Mouse (Mus musculus): ENCODE measurements around the gene Fam216a. TPM values are rescaled to one million over a fixed set of nuclear protein-coding genes. Genes with fewer than 3 reads are reported as not detected.

The Fam216a gene
- polyA plus RNA-seq, 1 experiment from 2014 or later = 52.1 TPM

GRCm38 (mm10) chr5:122342874-122343273, 29.3 kb downstream of the Fam216a start:
- no peaks in the 10 kb centered on the region for H3K36me3 ChIP-seq (ENCODE audit: control insufficient read depth, insufficient read depth, low read length)
- DNase-seq (ENCODE audit: low spot score) = no peak
- no peak for ATAC-seq (replicated peaks; ENCODE audit: low FRiP score)
- H3K27ac ChIP-seq (ENCODE audit: low read depth, low read length) = no peak overlapping the region
- no peak overlapping the region for H3K4me3 ChIP-seq (ENCODE audit: low read depth, low read length)
- no peaks in the 10 kb centered on the region for H3K27me3 ChIP-seq (replicated peaks; ENCODE audit: control insufficient read depth, insufficient read depth, low read length)
- H3K4me1 ChIP-seq (replicated peaks; ENCODE audit: control insufficient read depth, insufficient read depth, low read length) = no peaks in the 10 kb centered on the region
- H3K9me3 ChIP-seq (ENCODE audit: control insufficient read depth, low read length) = no peaks in the 10 kb centered on the region
- H3K4me2 ChIP-seq = no peak overlapping the region
- no peak overlapping the region for H3K9ac ChIP-seq (ENCODE audit: low read depth, low read length)
- WGBS = 50% methylated on average over 1 of the region's 1 CpGs

- Histone ChIP-seq H3K27me3 (replicated peaks; ENCODE audit: control insufficient read depth, insufficient read depth, low read length) (no peaks in the 10 kb centered on the region), H3K9me3 (ENCODE audit: control insufficient read depth, low read length) (no peaks in the 10 kb centered on the region), H3K9ac (ENCODE audit: low read depth, low read length) (no peak overlapping the region), H3K27ac (ENCODE audit: low read depth, low read length) (no peak overlapping the region), H3K4me1 (replicated peaks; ENCODE audit: control insufficient read depth, insufficient read depth, low read length) (no peaks in the 10 kb centered on the region), H3K4me3 (ENCODE audit: low read depth, low read length) (no peak overlapping the region), H3K36me3 (ENCODE audit: control insufficient read depth, insufficient read depth, low read length) (no peaks in the 10 kb centered on the region), H3K4me2 (no peak overlapping the region)
- WGBS = 87% methylated on average over 7 of the region's 7 CpGs
- no peak for DNase-seq (ENCODE audit: low spot score)
- no peak for ATAC-seq (replicated peaks; ENCODE audit: low FRiP score)
These were observed 35.4 kb downstream of the Fam216a start for GRCm38 (mm10) chr5:122336554-122337294.

GRCm38 (mm10) chr5:122334682-122335081, 37.5 kb downstream of the Fam216a start:
- no peak for ATAC-seq (replicated peaks; ENCODE audit: low FRiP score)
- WGBS = 63% methylated on average over 3 of the region's 3 CpGs

GRCm38 (mm10) chr5:122330269-122330668, 41.9 kb downstream of the Fam216a start:
- H3K4me1 ChIP-seq (replicated peaks; ENCODE audit: control insufficient read depth, insufficient read depth, low read length) = no peaks in the 10 kb centered on the region
- ATAC-seq (replicated peaks; ENCODE audit: low FRiP score) (no peak), DNase-seq (ENCODE audit: low spot score) (no peak)
- 78% methylated on average over 4 of the region's 4 CpGs for WGBS
- H3K4me2 ChIP-seq = no peak overlapping the region
- H3K4me3 ChIP-seq (ENCODE audit: low read depth, low read length) = no peak overlapping the region
- no peak overlapping the region for H3K27ac ChIP-seq (ENCODE audit: low read depth, low read length)
- H3K27me3 ChIP-seq (replicated peaks; ENCODE audit: control insufficient read depth, insufficient read depth, low read length) = no peaks in the 10 kb centered on the region
- peaks cover 5% of the 10 kb centered on the region; the same call in 1 of the 2 replicates for H3K36me3 ChIP-seq (ENCODE audit: control insufficient read depth, insufficient read depth, low read length)
- H3K9ac ChIP-seq (ENCODE audit: low read depth, low read length) = no peak overlapping the region
- no peaks in the 10 kb centered on the region for H3K9me3 ChIP-seq (ENCODE audit: control insufficient read depth, low read length)

More at GRCm38 (mm10) chr5:122334682-122335081, 37.5 kb downstream of the Fam216a start:
- no peaks in the 10 kb centered on the region for H3K4me1 ChIP-seq (replicated peaks; ENCODE audit: control insufficient read depth, insufficient read depth, low read length)
- no peak overlapping the region for H3K4me2 ChIP-seq
- no peak overlapping the region for H3K9ac ChIP-seq (ENCODE audit: low read depth, low read length)
- no peak for DNase-seq (ENCODE audit: low spot score)
- H3K27me3 ChIP-seq (replicated peaks; ENCODE audit: control insufficient read depth, insufficient read depth, low read length) = no peaks in the 10 kb centered on the region
- H3K4me3 ChIP-seq (ENCODE audit: low read depth, low read length) = no peak overlapping the region
- H3K9me3 ChIP-seq (ENCODE audit: control insufficient read depth, low read length) = no peaks in the 10 kb centered on the region
- H3K36me3 ChIP-seq (ENCODE audit: control insufficient read depth, insufficient read depth, low read length) = no peaks in the 10 kb centered on the region
- no peak overlapping the region for H3K27ac ChIP-seq (ENCODE audit: low read depth, low read length)

- Histone ChIP-seq H3K4me3 (ENCODE audit: low read depth, low read length) (no peak overlapping the region), H3K36me3 (ENCODE audit: control insufficient read depth, insufficient read depth, low read length) (peaks cover 13% of the 10 kb centered on the region; the same call in 1 of the 2 replicates), H3K27ac (ENCODE audit: low read depth, low read length) (no peak overlapping the region), H3K9me3 (ENCODE audit: control insufficient read depth, low read length) (no peaks in the 10 kb centered on the region), H3K4me1 (replicated peaks; ENCODE audit: control insufficient read depth, insufficient read depth, low read length) (no peaks in the 10 kb centered on the region), H3K9ac (ENCODE audit: low read depth, low read length) (no peak overlapping the region), H3K27me3 (replicated peaks; ENCODE audit: control insufficient read depth, insufficient read depth, low read length) (no peaks in the 10 kb centered on the region), H3K4me2 (no peak overlapping the region)
- ATAC-seq (replicated peaks; ENCODE audit: low FRiP score) = no peak
- DNase-seq (ENCODE audit: low spot score) = no peak
- 89% methylated on average over 3 of the region's 3 CpGs for WGBS
These were observed 44.9 kb downstream of the Fam216a start for GRCm38 (mm10) chr5:122327283-122327682.

GRCm38 (mm10) chr5:122325477-122325876, 46.7 kb downstream of the Fam216a start:
- no peaks in the 10 kb centered on the region for H3K4me1 ChIP-seq (replicated peaks; ENCODE audit: control insufficient read depth, insufficient read depth, low read length)
- no peaks in the 10 kb centered on the region for H3K27me3 ChIP-seq (replicated peaks; ENCODE audit: control insufficient read depth, insufficient read depth, low read length)
- no peak overlapping the region for H3K4me3 ChIP-seq (ENCODE audit: low read depth, low read length)
- ATAC-seq (replicated peaks; ENCODE audit: low FRiP score) (no peak), DNase-seq (ENCODE audit: low spot score) (no peak)
- 87% methylated on average over 8 of the region's 8 CpGs for WGBS
- H3K36me3 ChIP-seq (ENCODE audit: control insufficient read depth, insufficient read depth, low read length) = peaks cover 13% of the 10 kb centered on the region; the same call in 1 of the 2 replicates
- H3K27ac ChIP-seq (ENCODE audit: low read depth, low read length) = no peak overlapping the region
- no peak overlapping the region for H3K9ac ChIP-seq (ENCODE audit: low read depth, low read length)
- H3K9me3 ChIP-seq (ENCODE audit: control insufficient read depth, low read length) = no peaks in the 10 kb centered on the region
- no peak overlapping the region for H3K4me2 ChIP-seq

GRCm38 (mm10) chr5:122324608-122325431, 47.3 kb downstream of the Fam216a start:
- Histone ChIP-seq H3K9ac (ENCODE audit: low read depth, low read length) (no peak overlapping the region), H3K36me3 (ENCODE audit: control insufficient read depth, insufficient read depth, low read length) (peaks cover 15% of the 10 kb centered on the region; the same call in 1 of the 2 replicates), H3K4me2 (no peak overlapping the region), H3K9me3 (ENCODE audit: control insufficient read depth, low read length) (no peaks in the 10 kb centered on the region), H3K27ac (ENCODE audit: low read depth, low read length) (no peak overlapping the region), H3K4me1 (replicated peaks; ENCODE audit: control insufficient read depth, insufficient read depth, low read length) (0 out of 2 replicates have a peak, but pooled peaks cover under 1% of the 10 kb centered on the region), H3K27me3 (replicated peaks; ENCODE audit: control insufficient read depth, insufficient read depth, low read length) (no peaks in the 10 kb centered on the region), H3K4me3 (ENCODE audit: low read depth, low read length) (no peak overlapping the region)
- no peak for DNase-seq (ENCODE audit: low spot score)
- WGBS = 85% methylated on average over 23 of the region's 23 CpGs
- no peak for ATAC-seq (replicated peaks; ENCODE audit: low FRiP score)

GRCm38 (mm10) chr5:122323523-122323922, 48.6 kb downstream of the Fam216a start:
- no peak overlapping the region for H3K4me3 ChIP-seq (ENCODE audit: low read depth, low read length)
- DNase-seq (ENCODE audit: low spot score) (no peak), ATAC-seq (replicated peaks; ENCODE audit: low FRiP score) (no peak)
- H3K4me1 ChIP-seq (replicated peaks; ENCODE audit: control insufficient read depth, insufficient read depth, low read length) = 0 out of 2 replicates have a peak, but pooled peaks cover 3% of the 10 kb centered on the region
- no peak overlapping the region for H3K9ac ChIP-seq (ENCODE audit: low read depth, low read length)
- no peak overlapping the region for H3K27ac ChIP-seq (ENCODE audit: low read depth, low read length)
- WGBS = 91% methylated on average over 8 of the region's 8 CpGs
- H3K36me3 ChIP-seq (ENCODE audit: control insufficient read depth, insufficient read depth, low read length) = peaks cover 17% of the 10 kb centered on the region; the same call in 1 of the 2 replicates
- no peaks in the 10 kb centered on the region for H3K27me3 ChIP-seq (replicated peaks; ENCODE audit: control insufficient read depth, insufficient read depth, low read length)
- H3K4me2 ChIP-seq = no peak overlapping the region
- no peaks in the 10 kb centered on the region for H3K9me3 ChIP-seq (ENCODE audit: control insufficient read depth, low read length)

Data from liver, embryonic 11.5 days (tissue).